Mouse (Mus musculus): ENCODE data around the gene Ghrl.

Gene Ghrl

DNA sequence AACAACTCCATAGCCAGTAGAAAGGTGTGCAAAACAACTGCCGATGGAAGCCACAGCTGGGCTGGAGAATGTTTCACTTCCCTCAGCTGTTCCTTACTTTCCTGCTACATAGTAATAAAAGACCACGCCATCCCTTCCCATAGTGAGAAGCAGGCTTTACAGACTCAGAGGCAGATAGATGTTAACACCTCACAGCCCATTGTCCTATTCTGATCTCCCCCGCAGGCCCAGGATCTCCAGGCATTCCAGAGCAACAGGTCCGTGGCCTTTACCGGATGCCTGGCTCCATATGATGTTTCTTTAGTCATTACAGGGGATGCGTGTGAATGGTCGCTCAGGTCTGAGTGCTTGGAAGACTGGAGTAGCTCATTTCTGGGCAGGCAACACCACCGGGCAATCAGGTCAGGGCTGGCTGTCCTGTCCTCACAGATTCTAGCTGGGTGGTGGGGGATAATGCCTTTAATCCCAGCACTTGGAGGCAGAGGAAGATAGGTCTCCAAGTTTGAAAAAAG is 52.0 kb downstream of the Ghrl start:
- DNase-seq (ENCODE audit: low read depth), result no peak
